Mouse (Mus musculus): ENCODE measurements around the gene Tma16.

DNA sequence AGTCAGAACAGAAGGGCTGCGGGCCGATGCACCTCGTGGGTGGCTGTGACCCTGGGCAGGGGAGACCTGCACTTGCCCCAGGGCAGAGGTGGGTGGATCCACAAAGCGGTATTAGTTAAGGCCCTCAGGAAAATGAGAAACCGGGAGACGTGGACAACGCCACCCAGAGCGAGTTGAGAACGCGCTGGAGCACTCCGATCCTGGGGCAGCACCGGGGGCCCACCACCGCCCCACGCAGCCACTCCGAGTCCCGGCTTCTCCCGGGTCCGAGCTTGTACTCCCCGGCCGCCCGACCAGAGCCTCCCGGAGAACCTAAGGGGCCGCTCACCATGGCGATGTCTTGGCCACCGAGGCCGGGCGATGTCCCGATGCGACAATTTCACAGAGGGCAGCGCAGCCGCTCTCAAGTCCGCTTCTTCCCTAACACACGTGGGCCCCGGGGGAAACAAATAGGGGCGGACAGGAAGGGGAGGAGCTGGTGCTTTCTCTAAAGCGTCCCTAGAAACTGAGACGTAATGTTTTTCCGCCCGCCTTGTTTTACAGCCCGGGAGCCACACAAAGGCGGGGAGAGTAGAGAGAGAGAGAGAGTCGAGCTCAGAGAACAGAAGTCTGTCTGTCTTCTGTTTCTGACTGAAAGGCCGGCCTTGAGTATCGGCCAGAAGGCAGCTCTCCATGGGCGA lies at the start of gene Tma16:
- TF ChIP-seq POLR2A (IDR thresholded peaks at IDR 0.05; ENCODE audit: insufficient read depth, low read depth, low read length) (no peak; the same call in 1 of the 2 replicates), CTCF (IDR thresholded peaks at IDR 0.05; ENCODE audit: insufficient read depth, low read depth, low read length) (no peak)
